Mouse (Mus musculus): Measurements from ENCODE around the gene Rtl10.
"Not testable (repeated sequence)": the region's sequence is repeated elsewhere in the genome, so short reads cannot be mapped to it uniquely, and the experiment has no call there.

Rtl10 gene

GRCm38 (mm10) chr16:18483839-18484238, 14.9 kb upstream of the Rtl10 start:
- DNase-seq (ENCODE audit: low spot score in 2 of 2), result no peak

- no peak for DNase-seq (ENCODE audit: low spot score in 2 of 2)
Observed at GRCm38 (mm10) chr16:18484386-18484785, 14.3 kb upstream of the Rtl10 start.

- DNase-seq (ENCODE audit: low spot score in 2 of 2), result no peak
Observed at GRCm38 (mm10) chr16:18484794-18485435, 13.8 kb upstream of the Rtl10 start.

- DNase-seq (ENCODE audit: low spot score in 2 of 2), result no peak
Observed at GRCm38 (mm10) chr16:18486126-18486525, 12.6 kb upstream of the Rtl10 start.

- no peak for DNase-seq (ENCODE audit: low spot score in 2 of 2)
Observed at GRCm38 (mm10) chr16:18490281-18490680, 8.4 kb upstream of the Rtl10 start.

GRCm38 (mm10) chr16:18490894-18491293, 7.8 kb upstream of the Rtl10 start:
- no peak for DNase-seq (ENCODE audit: low spot score in 2 of 2)

GRCm38 (mm10) chr16:18497865-18498515, 711 bp upstream of the Rtl10 start:
- peak in 1 of 2 experiments; percentile 41 for DNase-seq (ENCODE audit: low spot score in 2 of 2)

GRCm38 (mm10) chr16:18498996-18499395, 295 bp downstream of the Rtl10 start:
- DNase-seq (ENCODE audit: low spot score in 2 of 2), result peak in 1 of 2 experiments; percentile 57

GRCm38 (mm10) chr16:18501531-18501930, 2.8 kb downstream of the Rtl10 start:
- DNase-seq (ENCODE audit: low spot score in 2 of 2), result no peak

GRCm38 (mm10) chr16:18503566-18504342, 5.1 kb downstream of the Rtl10 start:
- no peak for DNase-seq (ENCODE audit: low spot score in 2 of 2)

GRCm38 (mm10) chr16:18506524-18507199, 8.0 kb downstream of the Rtl10 start:
- no peak for DNase-seq (ENCODE audit: low spot score in 2 of 2)

- no peak for DNase-seq (ENCODE audit: low spot score in 2 of 2)
Observed at GRCm38 (mm10) chr16:18507200-18507549, 8.5 kb downstream of the Rtl10 start.

- no peak for DNase-seq (ENCODE audit: low spot score in 2 of 2)
Observed at GRCm38 (mm10) chr16:18511741-18512140, 13.0 kb downstream of the Rtl10 start.

GRCm38 (mm10) chr16:18513508-18513907, 14.8 kb downstream of the Rtl10 start:
- DNase-seq (ENCODE audit: low spot score in 2 of 2), result no peak

GRCm38 (mm10) chr16:18518091-18518490, 19.4 kb downstream of the Rtl10 start:
- no peak for DNase-seq (ENCODE audit: low spot score in 2 of 2)

GRCm38 (mm10) chr16:18523563-18524245, 25.0 kb downstream of the Rtl10 start:
- no peak for DNase-seq (ENCODE audit: low spot score in 2 of 2)

- no peak for DNase-seq (ENCODE audit: low spot score in 2 of 2)
Observed at GRCm38 (mm10) chr16:18528656-18529055, 30.0 kb downstream of the Rtl10 start.

GRCm38 (mm10) chr16:18533061-18533460, 34.4 kb downstream of the Rtl10 start:
- not testable (repeated sequence) for DNase-seq (ENCODE audit: low spot score in 2 of 2)

GRCm38 (mm10) chr16:18537407-18537990, 38.8 kb downstream of the Rtl10 start:
- DNase-seq (ENCODE audit: low spot score in 2 of 2), result no peak

GRCm38 (mm10) chr16:18539281-18539680, 40.6 kb downstream of the Rtl10 start:
- DNase-seq (ENCODE audit: low spot score in 2 of 2), result no peak

- no peak for DNase-seq (ENCODE audit: low spot score in 2 of 2)
Observed at GRCm38 (mm10) chr16:18543151-18543829, 44.6 kb downstream of the Rtl10 start.

Measured in urinary bladder, adult 18-20 months (tissue).